Mouse (Mus musculus): ENCODE measurements around the gene A830005F24Rik. TPM values are rescaled to one million over a fixed set of nuclear protein-coding genes. Genes with fewer than 3 reads are reported as not detected.

A830005F24Rik gene
- polyA plus RNA-seq, 1 experiment, result 1.6 TPM

GRCm38 (mm10) chr13:48546330-48546917, 33.1 kb downstream of the A830005F24Rik start:
- TF ChIP-seq POLR2A (IDR thresholded peaks at IDR 0.05; ENCODE audit: borderline replicate concordance, insufficient read depth, low read length) (peak; percentile 36), CTCF (IDR thresholded peaks at IDR 0.05; ENCODE audit: borderline replicate concordance, insufficient read depth, low read depth, low read length) (no peak)
- Histone ChIP-seq H3K27ac (ENCODE audit: insufficient read depth, low read length) (peak overlapping the region; percentile 97), H3K4me3 (replicated peaks; ENCODE audit: insufficient read depth, low read depth, low read length) (peak overlapping the region; percentile 72), H3K4me1 (ENCODE audit: control insufficient read depth, insufficient read depth, low read length) (peaks cover 3% of the 10 kb centered on the region; the same call in 1 of the 2 replicates), H3K27me3 (ENCODE audit: control insufficient read depth, insufficient read depth, low read length) (no peaks in the 10 kb centered on the region)
- WGBS, result under 1% methylated on average over 72 of the region's 72 CpGs
- DNase-seq, result peak; percentile 100

- no peak for DNase-seq
- H3K4me3 ChIP-seq (replicated peaks; ENCODE audit: insufficient read depth, low read depth, low read length), result no peak overlapping the region
- WGBS, result 93% methylated on average over 6 of the region's 6 CpGs
- TF ChIP-seq CTCF (IDR thresholded peaks at IDR 0.05; ENCODE audit: borderline replicate concordance, insufficient read depth, low read depth, low read length) (no peak), POLR2A (IDR thresholded peaks at IDR 0.05; ENCODE audit: borderline replicate concordance, insufficient read depth, low read length) (no peak)
- H3K4me1 ChIP-seq (ENCODE audit: control insufficient read depth, insufficient read depth, low read length), result peaks cover 7% of the 10 kb centered on the region; the same call in 1 of the 2 replicates
- no peak overlapping the region for H3K27ac ChIP-seq (ENCODE audit: insufficient read depth, low read length)
- no peaks in the 10 kb centered on the region for H3K27me3 ChIP-seq (ENCODE audit: control insufficient read depth, insufficient read depth, low read length)
Measured at GRCm38 (mm10) chr13:48547623-48548022, 34.3 kb downstream of the A830005F24Rik start.

- DNase-seq, result peak in 1 of 2 experiments; percentile 34
- TF ChIP-seq POLR2A (IDR thresholded peaks at IDR 0.05; ENCODE audit: borderline replicate concordance, insufficient read depth, low read length) (no peak), CTCF (IDR thresholded peaks at IDR 0.05; ENCODE audit: borderline replicate concordance, insufficient read depth, low read depth, low read length) (no peak)
- WGBS, result 46% methylated on average over 5 of the region's 5 CpGs
- no peaks in the 10 kb centered on the region for H3K27me3 ChIP-seq (ENCODE audit: control insufficient read depth, insufficient read depth, low read length)
- H3K4me3 ChIP-seq (replicated peaks; ENCODE audit: insufficient read depth, low read depth, low read length), result no peak overlapping the region
- H3K27ac ChIP-seq (ENCODE audit: insufficient read depth, low read length), result no peak overlapping the region
- H3K4me1 ChIP-seq (ENCODE audit: control insufficient read depth, insufficient read depth, low read length), result peaks cover 13% of the 10 kb centered on the region
Measured at GRCm38 (mm10) chr13:48548296-48548695, 34.9 kb downstream of the A830005F24Rik start.

- 2% methylated on average over 21 of the region's 21 CpGs for WGBS
- Histone ChIP-seq H3K27me3 (ENCODE audit: control insufficient read depth, insufficient read depth, low read length) (no peaks in the 10 kb centered on the region), H3K27ac (ENCODE audit: insufficient read depth, low read length) (peak overlapping the region; percentile 34), H3K4me1 (ENCODE audit: control insufficient read depth, insufficient read depth, low read length) (peaks cover 14% of the 10 kb centered on the region), H3K4me3 (replicated peaks; ENCODE audit: insufficient read depth, low read depth, low read length) (peak overlapping the region; percentile 8)
- peak; percentile 94 to 95 for DNase-seq
- no peak for TF ChIP-seq CTCF (IDR thresholded peaks at IDR 0.05; ENCODE audit: borderline replicate concordance, insufficient read depth, low read depth, low read length)
- TF ChIP-seq POLR2A (IDR thresholded peaks at IDR 0.05; ENCODE audit: borderline replicate concordance, insufficient read depth, low read length), result peak; percentile 72; the same call in 1 of the 2 replicates
Measured at GRCm38 (mm10) chr13:48552181-48553090, 39.1 kb downstream of the A830005F24Rik start.

- no peaks in the 10 kb centered on the region for H3K27me3 ChIP-seq (ENCODE audit: control insufficient read depth, insufficient read depth, low read length)
- no peak for DNase-seq
- peaks cover 14% of the 10 kb centered on the region for H3K4me1 ChIP-seq (ENCODE audit: control insufficient read depth, insufficient read depth, low read length)
- TF ChIP-seq CTCF (IDR thresholded peaks at IDR 0.05; ENCODE audit: borderline replicate concordance, insufficient read depth, low read depth, low read length) (no peak), POLR2A (IDR thresholded peaks at IDR 0.05; ENCODE audit: borderline replicate concordance, insufficient read depth, low read length) (no peak)
- H3K4me3 ChIP-seq (replicated peaks; ENCODE audit: insufficient read depth, low read depth, low read length), result no peak overlapping the region
- 0 out of 2 replicates have a peak overlapping the region, but pooled peaks have one; percentile 7 for H3K27ac ChIP-seq (ENCODE audit: insufficient read depth, low read length)
- 46% methylated on average over 5 of the region's 5 CpGs for WGBS
Measured at GRCm38 (mm10) chr13:48553511-48553910, 40.1 kb downstream of the A830005F24Rik start.

- Histone ChIP-seq H3K27ac (ENCODE audit: insufficient read depth, low read length) (no peak overlapping the region), H3K4me3 (replicated peaks; ENCODE audit: insufficient read depth, low read depth, low read length) (no peak overlapping the region), H3K4me1 (ENCODE audit: control insufficient read depth, insufficient read depth, low read length) (peaks cover 14% of the 10 kb centered on the region), H3K27me3 (ENCODE audit: control insufficient read depth, insufficient read depth, low read length) (no peaks in the 10 kb centered on the region)
- TF ChIP-seq POLR2A (IDR thresholded peaks at IDR 0.05; ENCODE audit: borderline replicate concordance, insufficient read depth, low read length), result no peak
- TF ChIP-seq CTCF (IDR thresholded peaks at IDR 0.05; ENCODE audit: borderline replicate concordance, insufficient read depth, low read depth, low read length), result no peak
- DNase-seq, result no peak
- WGBS, result 96% methylated on average over 1 of the region's 1 CpGs
Measured at GRCm38 (mm10) chr13:48554552-48554951, 41.2 kb downstream of the A830005F24Rik start.

- TF ChIP-seq CTCF (IDR thresholded peaks at IDR 0.05; ENCODE audit: borderline replicate concordance, insufficient read depth, low read depth, low read length), result no peak
- no peak for TF ChIP-seq POLR2A (IDR thresholded peaks at IDR 0.05; ENCODE audit: borderline replicate concordance, insufficient read depth, low read length)
- Histone ChIP-seq H3K27ac (ENCODE audit: insufficient read depth, low read length) (no peak overlapping the region), H3K4me3 (replicated peaks; ENCODE audit: insufficient read depth, low read depth, low read length) (no peak overlapping the region), H3K4me1 (ENCODE audit: control insufficient read depth, insufficient read depth, low read length) (peaks cover 14% of the 10 kb centered on the region), H3K27me3 (ENCODE audit: control insufficient read depth, insufficient read depth, low read length) (no peaks in the 10 kb centered on the region)
- no peak for DNase-seq
- 88% methylated on average over 1 of the region's 1 CpGs for WGBS
Measured at GRCm38 (mm10) chr13:48555976-48556375, 42.6 kb downstream of the A830005F24Rik start.
